Mouse (Mus musculus): ENCODE data around the gene Myzap.
A peak's percentile ranks its signal among the peaks of the same experiment; 100 is the strongest.
"Not testable (repeated sequence)": the region's sequence is repeated elsewhere in the genome, so short reads cannot be mapped to it uniquely, and the experiment has no call there.

Myzap gene

GRCm38 (mm10) chr9:71542292-71542691 is 49.9 kb downstream of the Myzap start:
- DNase-seq: no peak

DNA sequence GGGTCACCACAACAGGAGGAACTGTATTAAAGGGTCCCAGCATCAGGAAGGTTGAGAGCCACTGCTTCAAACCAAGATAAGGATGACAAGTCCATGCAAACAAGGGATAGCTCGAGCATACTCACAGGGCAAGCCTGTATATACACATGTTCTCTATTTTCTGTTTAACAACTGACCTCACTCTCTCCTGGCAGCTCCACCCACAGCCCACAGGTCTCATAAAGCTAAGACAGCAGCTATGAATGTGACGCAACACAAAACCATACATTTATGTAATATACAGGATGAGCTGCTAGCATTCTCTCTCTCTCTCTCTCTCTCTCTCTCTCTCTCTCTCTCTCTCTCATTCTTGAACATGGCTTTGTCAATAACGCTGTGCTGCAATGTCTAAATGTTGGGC is 51.4 kb downstream of the Myzap start:
- no peak for DNase-seq

GRCm38 (mm10) chr9:71535730-71536129 is 56.4 kb downstream of the Myzap start:
- no peak for DNase-seq

DNA sequence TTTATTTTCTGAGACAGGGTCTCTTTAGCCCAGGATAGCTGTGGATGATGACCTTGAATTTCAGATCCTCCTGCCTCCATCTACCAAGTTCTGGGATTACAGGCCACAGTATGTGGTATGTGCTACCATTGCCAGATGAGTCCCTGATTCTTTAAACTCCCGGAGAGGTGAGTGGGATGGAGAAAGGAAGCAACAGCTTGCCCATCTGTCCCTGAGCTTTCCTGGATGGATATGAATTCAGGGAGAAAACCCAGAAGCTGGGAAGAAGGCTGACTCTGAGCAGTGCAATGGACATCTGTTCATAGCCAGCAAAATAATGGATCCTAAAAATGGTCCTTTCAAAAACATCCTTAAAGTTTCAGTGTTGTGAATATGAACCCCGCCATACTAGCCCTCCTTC is 57.1 kb downstream of the Myzap start:
- no peak for DNase-seq

DNA sequence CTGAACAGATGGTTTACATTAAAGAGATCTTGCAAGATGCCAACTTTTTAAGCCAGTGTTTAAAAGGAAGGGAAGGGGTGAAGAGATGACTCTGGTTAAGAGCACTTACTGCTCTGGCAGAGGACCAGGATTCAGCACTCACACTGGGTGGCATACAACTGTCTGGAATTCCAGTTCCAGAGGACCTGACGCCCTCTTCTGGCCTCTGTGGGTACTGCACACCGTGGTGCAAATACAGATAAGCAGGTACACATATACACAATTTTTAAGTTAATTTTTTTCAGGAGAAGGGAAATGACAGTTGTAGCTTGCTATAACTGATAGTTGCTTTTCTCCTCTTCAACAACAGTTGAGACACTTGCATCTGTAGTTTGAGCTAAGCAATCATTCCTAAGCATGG is 62.2 kb downstream of the Myzap start:
- no peak for DNase-seq

DNA sequence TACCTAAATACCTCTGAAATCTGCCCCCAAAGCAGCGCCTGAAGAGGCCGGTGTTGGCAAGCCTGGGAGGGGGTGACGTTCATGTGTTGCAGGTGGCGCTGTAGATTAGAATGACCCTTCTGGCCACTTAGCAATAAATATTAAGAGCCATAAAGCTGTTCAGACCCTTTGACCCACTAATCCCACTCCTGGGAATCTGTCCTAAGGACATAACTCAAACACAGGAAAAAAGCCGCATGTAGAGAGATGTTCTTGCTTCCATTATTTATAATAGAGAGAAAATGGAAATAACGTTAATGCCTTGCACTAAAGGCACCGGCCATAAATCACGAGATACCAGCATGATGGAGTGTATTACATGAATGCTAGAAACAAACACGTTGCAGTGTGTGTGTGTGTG is 64.7 kb downstream of the Myzap start:
- DNase-seq: no peak

GRCm38 (mm10) chr9:71523901-71524300 is 68.3 kb downstream of the Myzap start:
- DNase-seq: no peak

DNA sequence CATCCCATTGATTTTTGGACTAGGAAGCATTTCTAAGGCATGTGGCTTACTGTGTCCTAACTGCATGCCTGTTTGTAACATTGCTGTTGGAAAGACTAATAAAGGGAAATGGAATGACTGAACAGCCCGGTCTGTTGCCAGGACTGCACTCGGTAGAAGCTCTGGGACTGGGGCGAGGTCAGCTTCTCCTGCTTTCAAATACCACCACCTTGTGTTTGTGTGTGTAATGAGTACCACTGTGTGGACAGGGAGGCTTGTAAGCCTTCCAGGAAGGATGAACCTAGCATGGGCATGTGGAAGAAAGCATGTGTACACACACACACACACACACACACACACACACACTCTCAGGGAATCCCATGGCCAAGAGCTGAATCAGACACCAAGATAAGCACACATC is 72.3 kb downstream of the Myzap start:
- no peak for DNase-seq

DNA sequence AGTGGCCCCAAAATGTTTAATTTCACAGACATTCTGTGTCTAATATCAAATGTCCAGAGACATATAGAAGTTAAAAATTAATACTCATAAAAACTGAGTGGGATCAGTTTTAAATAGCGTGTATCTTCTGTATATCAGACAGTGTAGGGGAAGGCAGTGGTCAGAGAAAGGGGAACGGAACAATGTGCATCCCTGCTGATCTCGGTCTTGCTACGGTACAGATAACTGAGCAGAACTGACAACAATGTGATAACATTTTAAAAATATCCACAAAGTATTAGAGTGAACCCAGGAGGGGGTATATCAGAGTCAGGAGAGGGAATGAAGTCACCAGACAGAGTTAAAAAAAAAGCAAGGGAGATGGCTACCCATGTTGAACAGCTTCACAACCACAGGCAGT is 74.7 kb downstream of the Myzap start:
- DNase-seq: no peak

DNA sequence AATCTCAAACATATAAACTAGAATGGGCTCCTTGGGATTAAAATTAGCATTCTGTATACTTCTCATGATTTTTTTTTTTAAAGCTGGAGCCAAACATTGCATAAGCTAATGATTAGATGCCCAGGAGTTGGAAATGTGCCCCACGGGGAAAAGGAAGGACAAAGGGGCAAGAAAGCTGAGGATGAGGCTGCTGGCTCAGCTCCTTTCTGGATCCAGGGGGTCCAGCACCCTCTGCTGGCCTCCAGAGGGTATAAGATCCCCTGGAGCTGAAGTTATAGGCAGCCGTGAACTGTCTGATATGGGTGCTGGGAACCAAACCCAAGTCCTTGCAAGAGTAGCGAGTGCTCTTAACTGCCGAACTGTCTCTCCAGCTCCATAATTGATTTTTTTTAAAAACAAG is 76.3 kb downstream of the Myzap start:
- no peak for DNase-seq

GRCm38 (mm10) chr9:71513566-71513965 is 78.6 kb downstream of the Myzap start:
- DNase-seq: no peak

- no peak for DNase-seq
These were observed 79.3 kb downstream of the Myzap start for GRCm38 (mm10) chr9:71512899-71513298.

GRCm38 (mm10) chr9:71498391-71499182 is 93.6 kb downstream of the Myzap start:
- no peak for DNase-seq

GRCm38 (mm10) chr9:71496637-71497036 is 95.5 kb downstream of the Myzap start:
- no peak for DNase-seq

DNA sequence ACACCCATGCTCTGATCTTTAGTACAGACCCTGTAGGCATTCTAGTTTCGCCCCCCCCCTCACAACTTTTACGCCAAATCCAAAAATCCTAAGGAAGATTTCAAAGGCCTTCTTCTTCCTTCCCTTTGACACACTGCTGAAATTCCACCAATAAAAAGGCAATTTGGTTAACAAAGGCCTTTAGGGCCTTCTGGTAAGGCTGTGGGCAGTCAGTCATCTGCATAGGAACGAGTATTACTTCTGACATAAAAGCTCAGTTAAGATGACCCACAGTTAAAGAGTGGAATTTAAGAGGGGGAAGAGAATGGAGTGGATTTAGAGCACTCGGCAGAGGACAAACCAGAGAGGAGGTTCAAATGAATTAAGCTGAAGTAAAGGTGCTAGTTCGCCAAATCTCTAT is 98.4 kb downstream of the Myzap start:
- no peak for DNase-seq

DNA sequence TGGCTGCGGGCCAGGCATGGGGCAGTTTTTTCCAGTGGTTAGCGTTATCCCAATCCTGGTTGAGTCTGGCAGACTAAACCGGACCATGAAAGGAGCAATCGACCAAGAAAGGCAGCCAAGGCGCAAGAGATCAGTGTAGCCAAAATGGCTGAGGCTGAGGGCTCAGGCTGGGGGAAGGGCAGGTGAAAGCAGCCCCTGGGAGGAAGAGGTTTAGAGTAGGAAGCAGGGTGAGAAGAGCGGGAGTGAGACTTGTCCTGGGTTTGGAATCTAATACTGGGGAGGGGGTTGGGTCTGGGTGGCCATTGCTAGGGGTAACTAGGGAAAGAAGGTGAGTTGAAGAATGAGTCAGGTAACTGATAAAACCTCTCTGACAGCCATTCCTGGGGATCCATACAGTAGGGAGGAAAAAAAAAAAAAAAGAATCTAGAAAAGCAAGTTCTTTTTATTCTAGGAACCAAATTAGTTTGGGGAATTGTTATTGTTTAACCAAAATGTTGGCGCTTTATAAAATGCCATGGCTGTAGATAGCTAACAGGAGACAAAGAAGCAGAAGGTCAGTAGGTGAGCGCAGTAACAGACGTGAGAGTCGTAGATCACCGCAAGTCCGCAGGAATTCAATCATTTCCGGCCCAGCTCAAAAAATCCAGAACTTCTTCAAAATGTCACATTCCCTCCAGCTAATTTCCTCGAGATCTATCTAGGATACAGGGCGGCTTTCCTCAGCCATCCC is 99.7 kb downstream of the Myzap start:
- DNase-seq: no peak

GRCm38 (mm10) chr9:71490076-71490475 is 102.1 kb downstream of the Myzap start:
- DNase-seq: no peak

- DNase-seq: no peak
These were observed 106.0 kb downstream of the Myzap start for GRCm38 (mm10) chr9:71486127-71486526.

GRCm38 (mm10) chr9:71485475-71486094 is 106.6 kb downstream of the Myzap start, which contains the start of gene Polr2m:
Polr2m (minus strand) TSS chr9:71485935.
- DNase-seq: peak; percentile 89

GRCm38 (mm10) chr9:71484871-71485474 is 107.2 kb downstream of the Myzap start:
- no peak for DNase-seq

DNA sequence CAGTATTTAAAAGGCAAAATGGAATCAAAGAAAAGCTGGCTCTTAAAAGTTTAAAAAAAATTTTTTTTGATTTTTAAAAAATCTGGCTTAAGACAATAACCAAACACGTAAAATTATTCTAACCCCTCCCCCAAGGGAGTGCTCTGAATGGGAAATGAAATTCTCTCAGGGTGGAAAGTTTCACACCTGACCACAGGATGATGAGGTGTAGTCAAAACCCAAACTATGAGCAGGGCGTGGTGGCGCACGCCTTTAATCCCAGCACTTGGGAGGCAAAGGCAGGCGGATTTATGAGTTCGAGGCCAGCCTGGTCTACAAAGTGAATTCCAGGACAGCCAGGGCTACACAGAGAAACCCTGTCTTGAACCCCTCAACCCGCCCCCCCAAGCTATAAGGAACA is 108.3 kb downstream of the Myzap start:
- DNase-seq: not testable (repeated sequence)

DNA sequence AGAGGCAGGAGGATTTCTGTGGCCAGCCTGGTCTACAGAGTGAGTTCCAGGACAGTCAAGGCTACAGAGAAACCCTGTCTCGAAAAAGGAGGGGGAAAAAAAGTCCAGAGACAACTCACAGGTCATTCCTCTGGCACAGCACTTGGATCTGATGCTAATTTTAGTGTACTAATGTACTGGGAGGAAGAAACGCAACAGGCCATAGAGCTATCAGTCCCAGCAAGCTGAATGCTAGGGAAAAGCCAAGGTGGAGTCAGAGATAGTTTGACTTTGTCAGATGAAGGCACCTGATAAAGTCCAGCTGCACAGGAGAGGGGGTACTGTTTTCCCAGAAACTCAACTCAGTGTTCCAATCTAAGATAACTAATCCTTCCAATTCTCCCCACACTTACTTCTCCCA is 111.9 kb downstream of the Myzap start:
- no peak for DNase-seq

GRCm38 (mm10) chr9:71479413-71479812 is 112.7 kb downstream of the Myzap start:
- DNase-seq: no peak

GRCm38 (mm10) chr9:71478596-71478995 is 113.6 kb downstream of the Myzap start:
- DNase-seq: no peak
